Mouse (Mus musculus) brain, embryonic 14.5 days (tissue): ENCODE measurements around the gene D930048N14Rik. TPM values are rescaled to one million over a fixed set of nuclear protein-coding genes. Genes with fewer than 3 reads are reported as not detected.
"Not testable (repeated sequence)": the region's sequence is repeated elsewhere in the genome, so short reads cannot be mapped to it uniquely, and the experiment has no call there.

Experiments
- DNase-seq: peaks from one replicate; pipeline ENCODE4 v3.0.0-alpha.2; 2011; ENCODE audit warnings: low read depth
- CTCF ChIP-seq: fragments of 200-500 bp; IDR thresholded peaks from 2 replicates; pipeline ENCODE4 v1.5.1; 2012; ENCODE audit warnings: inconsistent platforms, mild to moderate bottlenecking, moderate library complexity, borderline replicate concordance; ENCODE audit not compliant: insufficient read depth, insufficient read length; ENCODE audit errors: extremely low read depth
- POLR2A ChIP-seq: fragments of 200-500 bp; IDR thresholded peaks from 2 replicates; pipeline ENCODE4 v1.6.1; 2012; ENCODE audit warnings: mild to moderate bottlenecking, inconsistent platforms, borderline replicate concordance; ENCODE audit not compliant: poor library complexity, insufficient read depth, insufficient read length, severe bottlenecking; ENCODE audit errors: extremely low read depth
- polyA plus RNA-seq: library from polyadenylated mRNA; depleted of rRNA; stranded (reverse); fragments of >200 nt; gene quantifications from 2 replicates; pipeline ENCODE4 v1.2.3, GENCODE M21; 2012; rRNA removed

The D930048N14Rik gene
- 2.1 and 2.3 TPM in 2 replicates for polyA plus RNA-seq

DNA sequence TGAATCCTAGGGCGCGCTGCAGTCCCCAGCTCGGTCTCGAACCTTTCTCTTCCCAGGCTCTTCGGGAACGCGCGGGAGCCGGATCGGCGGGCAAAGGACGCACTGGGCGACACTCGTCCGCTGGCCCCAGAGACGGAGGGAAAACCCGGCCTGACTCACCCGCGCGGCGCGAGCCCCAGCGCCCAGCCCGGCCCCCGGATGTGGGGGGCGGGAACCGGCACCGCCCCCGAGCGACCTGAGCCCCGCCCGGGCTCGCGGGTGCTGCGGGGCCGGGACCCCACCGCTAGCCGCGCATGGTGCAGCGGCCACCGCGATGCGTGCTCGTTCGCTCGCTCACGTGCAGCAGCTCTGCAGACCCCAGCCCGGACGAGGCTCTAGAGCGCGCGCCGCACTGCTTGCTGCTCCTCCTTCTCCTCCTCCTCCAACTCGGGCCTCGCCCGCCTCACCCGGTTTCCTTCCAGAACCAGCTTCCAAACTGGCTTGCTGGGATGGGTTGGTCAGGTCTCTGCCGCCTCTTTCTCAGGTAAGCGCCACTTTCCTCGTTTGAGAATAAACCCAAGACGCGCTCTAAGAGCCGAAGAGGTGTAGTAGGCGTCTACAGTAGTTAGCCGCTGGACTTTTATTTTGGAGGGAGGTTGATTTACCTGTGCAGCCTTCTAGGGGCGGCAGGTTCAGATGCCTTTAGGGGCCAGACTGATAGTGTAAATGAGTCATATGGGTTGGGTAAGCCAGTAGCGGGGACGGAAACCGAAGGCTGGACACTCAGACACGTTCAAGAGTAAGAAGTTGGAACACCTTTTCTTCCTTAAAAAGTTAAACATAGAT, at the start of gene D930048N14Rik, which contains the start of gene N4bp3:
Gene D930048N14Rik (plus strand): TSS at position 264 of the 825 bp plus-strand sequence.
Gene N4bp3 (minus strand): TSS at position 152 of the 825 bp plus-strand sequence.
- TF ChIP-seq CTCF (no peak), POLR2A (no peak)
- DNase-seq = peak; percentile 70

- no peak for DNase-seq
- TF ChIP-seq POLR2A (no peak), CTCF (no peak)
Observed at GRCm38 (mm10) chr11:51602253-51602652, 48.5 kb upstream of the D930048N14Rik start.

DNA sequence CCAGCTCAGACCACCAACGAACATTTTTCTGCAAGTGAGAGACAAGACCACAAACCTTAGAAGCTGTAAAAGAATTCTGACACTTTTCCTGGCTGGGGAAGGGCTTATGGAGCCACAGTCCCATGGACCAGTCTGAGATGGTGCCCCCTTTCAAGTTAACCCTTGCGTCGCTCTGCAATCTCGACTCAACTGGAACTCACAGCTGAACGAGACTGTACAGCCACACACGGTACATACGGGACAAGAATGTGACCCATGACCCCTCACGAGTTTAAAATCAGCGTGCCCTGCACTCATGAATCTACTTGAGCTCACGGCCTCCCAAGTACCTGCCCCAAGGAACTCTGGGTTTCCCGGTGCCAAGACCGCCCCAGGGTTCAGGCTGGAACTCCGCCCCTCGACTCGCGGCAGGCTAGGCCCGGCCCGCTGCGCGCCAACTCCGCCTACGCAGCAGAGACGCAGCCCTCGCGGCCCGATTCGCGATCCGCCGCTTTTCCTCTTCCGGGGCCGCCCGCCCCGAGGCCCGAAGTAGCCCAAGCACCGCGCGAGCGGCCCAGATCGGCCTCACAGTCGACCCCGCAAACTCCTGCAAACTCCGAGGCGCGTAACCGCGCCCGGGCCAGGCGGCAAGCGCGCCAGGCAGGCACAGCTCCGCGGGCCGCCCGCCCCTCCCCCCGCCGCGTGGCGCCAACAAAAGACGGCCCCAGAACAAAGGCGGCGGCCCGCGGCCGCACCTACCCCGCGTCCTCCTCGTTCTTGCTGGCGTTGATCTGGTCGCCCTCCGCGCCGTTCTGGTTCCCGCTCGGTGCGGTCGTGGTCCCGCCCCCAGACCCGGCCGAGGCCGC, 44.9 kb upstream of the D930048N14Rik start:
- TF ChIP-seq POLR2A (0 out of 2 replicates have a peak, but pooled peaks have one; percentile 40), CTCF (no peak)
- peak; percentile 90 for DNase-seq

DNA sequence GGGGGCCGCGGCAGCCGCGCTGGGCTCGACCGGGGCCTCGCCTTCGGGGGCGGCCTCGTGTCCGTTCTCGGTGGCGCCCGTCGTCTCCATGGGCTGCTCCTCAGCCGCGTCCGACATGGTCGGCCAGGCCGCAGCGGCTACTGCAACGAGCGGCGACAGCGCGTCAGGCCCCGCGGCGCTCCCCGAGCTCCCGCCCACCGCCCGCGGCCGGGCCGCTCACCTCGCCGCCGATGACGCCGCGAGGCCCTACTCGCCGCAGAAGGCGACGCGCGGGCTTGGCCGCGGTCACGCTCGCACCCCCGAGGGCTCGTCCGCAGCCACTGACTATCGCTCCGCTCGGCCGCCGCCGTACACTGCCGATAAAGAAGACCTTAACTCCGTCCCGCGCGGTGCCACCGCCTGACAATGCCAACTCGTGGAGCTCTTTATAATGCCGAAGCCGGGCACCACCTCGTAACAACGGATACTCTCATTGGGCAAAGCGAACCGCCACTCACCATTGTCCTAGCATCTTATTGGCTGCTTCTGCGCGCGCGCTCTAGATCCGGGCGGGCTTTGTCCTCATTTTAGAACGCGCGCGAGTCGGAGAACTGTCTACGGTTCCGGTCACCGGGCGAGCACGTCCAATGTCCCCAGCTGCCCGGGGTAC, 44.2 kb upstream of the D930048N14Rik start, which contains the start of gene Hnrnpab:
Gene Hnrnpab (minus strand): TSS at position 401 of the 649 bp plus-strand sequence.
- peak; percentile 99 for TF ChIP-seq POLR2A
- no peak for TF ChIP-seq CTCF
- peak; percentile 99 for DNase-seq

GRCm38 (mm10) chr11:51607096-51607738, 43.5 kb upstream of the D930048N14Rik start:
- no peak for DNase-seq
- TF ChIP-seq POLR2A (no peak), CTCF (no peak)

DNA sequence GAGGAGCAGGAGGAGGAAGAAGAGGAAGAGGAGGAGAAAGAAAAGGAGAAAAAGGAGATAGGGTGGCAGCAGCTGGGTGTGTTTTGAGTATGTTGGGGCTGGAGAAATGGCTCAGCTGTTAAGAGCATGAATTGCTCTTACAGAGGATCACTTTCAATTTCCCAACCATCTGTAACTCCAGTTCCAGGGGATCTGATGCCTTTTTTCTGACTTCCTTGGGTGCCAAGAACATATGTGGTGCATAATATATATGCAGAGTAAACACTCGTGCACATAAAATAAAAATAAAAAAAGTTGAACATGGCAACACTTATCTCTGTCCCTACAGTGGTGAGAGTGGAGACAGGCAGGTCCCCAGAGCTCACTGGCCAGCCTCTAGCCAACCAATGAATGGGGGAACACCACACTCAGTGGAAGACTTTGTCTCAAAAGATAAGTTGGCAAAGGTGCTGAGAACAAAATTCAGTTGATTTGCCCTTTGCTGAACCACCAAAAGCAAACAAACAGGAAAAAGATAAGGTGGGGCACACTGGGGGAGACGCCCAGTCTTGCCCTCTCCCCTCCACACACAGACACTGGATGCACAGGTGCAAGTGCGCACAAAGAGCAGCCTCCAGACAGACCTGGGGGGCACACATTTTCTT, 41.4 kb upstream of the D930048N14Rik start:
- TF ChIP-seq POLR2A = no peak
- no peak for TF ChIP-seq CTCF
- no peak for DNase-seq

DNA sequence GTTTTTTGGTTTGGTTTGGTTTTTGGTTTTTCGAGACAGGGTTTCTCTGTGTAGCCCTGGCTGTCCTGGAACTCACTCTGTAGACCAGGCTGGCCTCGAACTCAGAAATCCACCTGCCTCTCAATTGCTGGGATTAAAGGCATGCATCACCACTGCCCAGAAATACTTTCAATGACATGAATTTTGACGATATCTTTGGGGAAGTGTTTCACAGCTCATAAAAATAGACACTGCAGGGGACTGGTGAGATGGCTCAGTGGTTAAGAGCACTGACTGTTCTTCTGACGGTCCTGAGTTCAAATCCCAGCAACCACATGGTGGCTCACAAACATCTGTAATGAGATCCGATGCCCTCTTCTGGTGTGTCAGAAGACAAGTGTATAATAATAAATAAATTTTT, 40.8 kb upstream of the D930048N14Rik start:
- not testable (repeated sequence) for DNase-seq

DNA sequence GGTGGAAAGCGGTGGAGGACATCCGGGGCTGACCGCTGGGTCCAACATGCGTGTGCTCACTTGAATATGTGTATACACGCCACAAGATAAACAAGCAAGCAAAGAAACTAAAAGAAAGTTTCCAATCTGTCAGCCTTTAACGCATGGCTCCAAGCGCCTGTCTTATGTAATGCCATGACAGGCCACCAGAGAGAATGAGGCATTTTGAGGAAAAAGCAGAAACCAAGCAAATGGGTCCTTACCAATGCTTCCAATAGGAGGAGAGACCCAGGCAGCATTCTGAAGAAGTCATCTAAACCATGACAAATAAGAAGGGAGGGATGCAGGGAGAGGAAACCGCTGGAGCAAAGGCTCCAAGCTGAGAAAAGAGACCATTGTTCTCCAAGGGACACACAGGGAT, 36.5 kb upstream of the D930048N14Rik start:
- TF ChIP-seq POLR2A (no peak), CTCF (no peak)
- DNase-seq = no peak

GRCm38 (mm10) chr11:51615129-51615528, 35.6 kb upstream of the D930048N14Rik start:
- DNase-seq = no peak
- TF ChIP-seq CTCF (no peak), POLR2A (no peak)

DNA sequence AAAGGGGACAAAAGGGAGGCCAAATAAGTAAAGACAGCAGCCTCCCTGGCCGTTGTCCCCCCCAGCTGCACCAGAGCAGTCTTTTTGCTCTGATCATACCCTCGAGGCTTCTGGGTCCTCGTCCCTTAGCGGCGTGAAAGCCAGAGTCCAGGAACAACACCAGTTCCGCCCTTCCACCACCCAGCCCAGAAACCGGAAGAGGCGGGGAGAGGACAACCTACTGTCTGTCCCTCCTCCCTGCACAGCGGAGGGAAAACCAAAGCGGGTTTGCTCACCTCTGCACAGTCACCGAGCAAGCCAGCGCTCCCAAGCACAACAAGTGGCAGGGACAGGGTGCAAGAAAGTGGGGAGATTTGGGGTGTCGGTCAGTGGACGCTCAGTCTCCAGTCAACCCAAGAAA, 35.2 kb upstream of the D930048N14Rik start:
- TF ChIP-seq CTCF (no peak), POLR2A (no peak)
- peak; percentile 62 for DNase-seq

GRCm38 (mm10) chr11:51616113-51616512, 34.6 kb upstream of the D930048N14Rik start:
- not testable (repeated sequence) for DNase-seq

- TF ChIP-seq CTCF (peak; percentile 77), POLR2A (no peak)
- peak; percentile 71 for DNase-seq
Observed at GRCm38 (mm10) chr11:51617693-51618092, 33.1 kb upstream of the D930048N14Rik start.
